Mouse (Mus musculus): Measurements from ENCODE around the gene Knstrn. TPM values are rescaled to one million over a fixed set of nuclear protein-coding genes. Genes with fewer than 3 reads are reported as not detected.

Gene Knstrn
- total and polyA plus RNA-seq, 3 experiments: 72.9 to 97.2 (median 72.9) TPM

DNA sequence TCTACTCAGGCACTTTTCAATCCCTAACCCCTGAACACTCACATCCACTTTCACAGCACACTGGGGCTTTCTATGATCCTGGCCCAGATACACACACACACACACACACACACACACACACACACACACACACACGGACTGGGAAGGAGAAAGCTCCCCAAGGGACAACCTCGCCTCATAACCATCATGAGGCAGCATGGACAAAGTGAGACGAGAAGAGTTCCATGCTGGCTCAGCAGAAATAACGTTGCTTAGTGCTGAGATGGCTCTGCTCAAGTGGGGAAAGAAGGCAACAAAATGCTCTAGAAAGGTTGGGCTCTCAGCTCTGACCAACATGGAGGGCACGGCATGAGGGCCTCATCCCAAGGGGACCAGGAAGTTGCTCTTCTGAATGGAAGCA is 27.4 kb downstream of the Knstrn start:
- no peak overlapping the region for H3K4me3 ChIP-seq (replicated peaks in 1 of 3; ENCODE audit: low read depth in 2 of 3, low read length in 2 of 3, poor library complexity in 1 of 3)
- H3K9ac ChIP-seq (ENCODE audit: insufficient read depth, low read depth): no peak overlapping the region
- dilution Hi-C loops (cut with MboI; ENCODE audit: extremely low pct_ligation_motif_present, extremely low pct_unique_long_range_greater_than_20kb, low sequenced_read_pairs) (no loop called here), in situ Hi-C loops (cut with MboI; ENCODE audit: low pct_ligation_motif_present, low pct_unique_long_range_greater_than_20kb, low sequenced_read_pairs) (no loop called here)
- H3K4me2 ChIP-seq (ENCODE audit: insufficient read depth, low read depth, poor library complexity, severe bottlenecking): no peak overlapping the region
- no peak overlapping the region for H3K27ac ChIP-seq (ENCODE audit: insufficient read depth, low read depth)
- peaks cover 0 to 8% of the 10 kb centered on the region in 2 experiments for H3K36me3 ChIP-seq (replicated peaks in 1 of 2; ENCODE audit: control insufficient read depth in 1 of 2, insufficient read depth in 1 of 2, low read length in 1 of 2)
- H3K27me3 ChIP-seq (replicated peaks): no peaks in the 10 kb centered on the region
- no peak for TF ChIP-seq NRF1 (IDR thresholded peaks at IDR 0.05; ENCODE audit: low read depth, low read length)
- TF ChIP-seq MAFK (IDR thresholded peaks at IDR 0.05; ENCODE audit: insufficient replicate concordance, low read length): peak; percentile 72; the same call in 1 of the 2 replicates
- TF ChIP-seq USF1 (IDR thresholded peaks at IDR 0.05; ENCODE audit: low read depth, low read length): no peak
- TF ChIP-seq ELF1 (IDR thresholded peaks at IDR 0.05; ENCODE audit: low read depth, low read length): no peak
- no peak for TF ChIP-seq TBP (conservative IDR thresholded peaks at IDR 0.05; ENCODE audit: low read depth, low read length)
- DNase-seq (ENCODE audit: extremely low read depth): no peak
- peaks cover 4% of the 10 kb centered on the region for H3K9me3 ChIP-seq (replicated peaks; ENCODE audit: low read length)
- no peaks in the 10 kb centered on the region for H3K79me2 ChIP-seq (replicated peaks; ENCODE audit: control insufficient read depth, extremely low read depth, insufficient read depth, poor library complexity, severe bottlenecking)
- H3K4me1 ChIP-seq (ENCODE audit: control insufficient read depth in 1 of 2, insufficient read depth in 2 of 2): peaks cover 11 to 17% of the 10 kb centered on the region in 2 experiments

DNA sequence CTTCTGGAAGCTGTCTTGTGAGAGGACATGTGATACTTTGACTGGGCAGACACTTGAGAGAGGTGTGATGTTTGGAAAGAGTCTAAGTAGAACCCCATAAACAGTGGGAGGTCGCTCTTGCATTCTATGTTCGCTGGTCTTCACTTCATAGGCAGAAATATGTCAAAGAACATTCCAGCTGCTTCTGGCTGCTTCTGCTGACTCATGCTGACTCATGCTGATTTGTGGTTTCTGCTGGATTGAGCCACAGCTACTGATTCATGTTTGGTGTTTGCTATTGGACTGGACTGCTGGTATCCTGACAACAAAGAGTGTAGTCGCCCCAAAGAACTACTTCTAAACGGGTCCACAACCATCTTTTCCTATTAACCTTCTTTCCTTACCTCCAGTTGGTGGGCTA is 28.0 kb downstream of the Knstrn start:
- Histone ChIP-seq H3K36me3 (replicated peaks in 1 of 2; ENCODE audit: control insufficient read depth in 1 of 2, insufficient read depth in 1 of 2, low read length in 1 of 2) (peaks cover 0 to 2% of the 10 kb centered on the region in 2 experiments), H3K27ac (ENCODE audit: insufficient read depth, low read depth) (no peak overlapping the region), H3K9me3 (replicated peaks; ENCODE audit: low read length) (peaks cover 4% of the 10 kb centered on the region), H3K27me3 (replicated peaks) (no peaks in the 10 kb centered on the region), H3K9ac (ENCODE audit: insufficient read depth, low read depth) (no peak overlapping the region), H3K4me2 (ENCODE audit: insufficient read depth, low read depth, poor library complexity, severe bottlenecking) (no peak overlapping the region), H3K4me3 (replicated peaks in 1 of 3; ENCODE audit: low read depth in 2 of 3, low read length in 2 of 3, poor library complexity in 1 of 3) (no peak overlapping the region), H3K4me1 (ENCODE audit: control insufficient read depth in 1 of 2, insufficient read depth in 2 of 2) (peaks cover 12 to 20% of the 10 kb centered on the region in 2 experiments), H3K79me2 (replicated peaks; ENCODE audit: control insufficient read depth, extremely low read depth, insufficient read depth, poor library complexity, severe bottlenecking) (no peaks in the 10 kb centered on the region)
- in situ Hi-C loops (cut with MboI; ENCODE audit: low pct_ligation_motif_present, low pct_unique_long_range_greater_than_20kb, low sequenced_read_pairs) (no loop called here), dilution Hi-C loops (cut with MboI; ENCODE audit: extremely low pct_ligation_motif_present, extremely low pct_unique_long_range_greater_than_20kb, low sequenced_read_pairs) (no loop called here)
- 0 out of 2 replicates have a peak, but pooled peaks have one; percentile 12 for TF ChIP-seq ETS1 (conservative IDR thresholded peaks at IDR 0.05; ENCODE audit: low read depth, low read length)
- peak; percentile 92 for TF ChIP-seq MAFK (IDR thresholded peaks at IDR 0.05; ENCODE audit: insufficient replicate concordance, low read length)
- no peak for TF ChIP-seq ZMIZ1 (IDR thresholded peaks at IDR 0.05; ENCODE audit: low read depth, low read length)
- no peak for TF ChIP-seq NELFE (IDR thresholded peaks at IDR 0.05; ENCODE audit: low read depth, low read length)
- DNase-seq (ENCODE audit: extremely low read depth): peak; percentile 50

DNA sequence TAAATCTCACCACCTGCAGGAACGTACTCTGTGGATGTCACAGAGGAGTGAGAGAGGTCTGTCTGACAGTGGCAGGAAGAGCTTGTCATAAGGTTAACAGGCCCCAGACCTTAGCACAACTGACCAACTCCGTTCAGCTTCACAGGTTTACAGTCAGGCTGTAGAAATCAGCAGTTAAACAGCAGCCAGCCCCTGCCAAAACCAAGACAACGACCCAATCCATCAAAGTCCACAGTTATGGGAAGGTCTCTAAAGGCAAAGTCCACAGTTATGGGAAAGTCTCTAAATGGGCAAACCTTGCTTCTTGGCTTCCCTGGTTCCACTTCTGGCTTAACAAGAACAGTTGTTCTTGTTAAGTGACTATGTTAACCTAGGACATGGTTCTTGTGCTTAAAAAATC is 30.6 kb downstream of the Knstrn start:
- dilution Hi-C loops (cut with MboI; ENCODE audit: extremely low pct_ligation_motif_present, extremely low pct_unique_long_range_greater_than_20kb, low sequenced_read_pairs) (no loop called here), in situ Hi-C loops (cut with MboI; ENCODE audit: low pct_ligation_motif_present, low pct_unique_long_range_greater_than_20kb, low sequenced_read_pairs) (no loop called here)

More for the DNA sequence above, 30.6 kb downstream of the Knstrn start:
- H3K79me2 ChIP-seq (replicated peaks; ENCODE audit: control insufficient read depth, extremely low read depth, insufficient read depth, poor library complexity, severe bottlenecking): no peaks in the 10 kb centered on the region
- no peaks in the 10 kb centered on the region for H3K36me3 ChIP-seq (replicated peaks in 1 of 2; ENCODE audit: control insufficient read depth in 1 of 2, insufficient read depth in 1 of 2, low read length in 1 of 2)
- no peak for TF ChIP-seq CHD2 (IDR thresholded peaks at IDR 0.05; ENCODE audit: low read length)
- TF ChIP-seq IRF4 (IDR thresholded peaks at IDR 0.05; ENCODE audit: low read depth, low read length): no peak
- TF ChIP-seq MAZ (IDR thresholded peaks at IDR 0.05; ENCODE audit: low read depth, low read length): no peak
- H3K27ac ChIP-seq (ENCODE audit: insufficient read depth, low read depth): no peak overlapping the region; the same call in 1 of the 2 replicates
- no peaks in the 10 kb centered on the region for H3K27me3 ChIP-seq (replicated peaks)
- peaks cover 12 to 20% of the 10 kb centered on the region in 2 experiments for H3K4me1 ChIP-seq (ENCODE audit: control insufficient read depth in 1 of 2, insufficient read depth in 2 of 2)
- H3K4me3 ChIP-seq (replicated peaks in 1 of 3; ENCODE audit: low read depth in 2 of 3, low read length in 2 of 3, poor library complexity in 1 of 3): no peak overlapping the region
- H3K9me3 ChIP-seq (replicated peaks; ENCODE audit: low read length): peaks cover 4% of the 10 kb centered on the region
- H3K4me2 ChIP-seq (ENCODE audit: insufficient read depth, low read depth, poor library complexity, severe bottlenecking): no peak overlapping the region
- no peak for DNase-seq (ENCODE audit: extremely low read depth)
- H3K9ac ChIP-seq (ENCODE audit: insufficient read depth, low read depth): no peak overlapping the region

Data from CH12.LX (cell line).